Mouse (Mus musculus) cortical plate, adult 2 months (tissue): Measurements from ENCODE around the gene Dennd2a.

Experiments
- CTCF ChIP-seq: fragments of 200-500 bp; IDR thresholded peaks from 2 replicates; pipeline ENCODE4 v1.5.1; 2011; ENCODE audit warnings: mild to moderate bottlenecking, control low read depth, low read length; ENCODE audit not compliant: insufficient read depth; ENCODE audit errors: extremely low read depth
- POLR2A ChIP-seq: fragments of 200-500 bp; IDR thresholded peaks from 2 replicates; pipeline ENCODE4 v1.6.1; 2011; ENCODE audit warnings: mild to moderate bottlenecking, low read length, control low read depth; ENCODE audit not compliant: insufficient read depth; ENCODE audit errors: extremely low read depth

DNA sequence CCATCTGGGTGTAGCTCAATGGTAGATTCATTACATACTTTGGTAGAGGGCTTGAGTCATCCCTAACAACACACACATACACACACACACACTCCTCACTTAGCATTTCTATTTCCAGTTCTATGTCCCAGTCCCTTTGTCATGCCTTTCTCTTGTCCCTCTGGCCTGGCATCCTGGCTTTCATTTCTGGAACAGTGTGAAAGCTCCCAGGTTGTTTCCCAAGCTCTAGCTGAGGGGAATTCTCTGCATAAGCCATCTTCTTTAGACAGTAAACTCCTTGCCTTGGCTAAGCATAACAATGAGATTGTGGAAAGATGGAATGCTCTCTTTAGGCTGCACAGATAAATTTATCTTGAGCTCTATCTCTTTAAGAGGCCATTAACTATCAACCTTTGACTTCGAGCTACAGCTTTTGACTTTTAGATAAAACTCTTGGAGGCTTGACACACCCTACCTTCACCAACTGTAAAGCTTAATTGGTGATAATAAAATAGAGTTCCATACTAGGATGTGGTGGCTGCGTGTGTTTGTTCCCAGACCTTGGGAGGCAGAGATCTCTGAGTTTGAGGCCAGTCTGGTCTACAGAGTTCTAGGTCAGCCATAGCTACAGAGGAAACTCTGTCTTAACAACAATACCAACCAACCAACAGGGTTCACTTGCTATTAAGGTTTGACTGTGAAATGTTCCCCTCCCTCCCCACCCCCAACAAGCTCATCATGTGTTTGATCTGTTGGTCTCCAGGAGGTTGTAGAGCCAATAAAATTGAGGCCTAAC is 123.4 kb downstream of the Dennd2a start:
- TF ChIP-seq CTCF (no peak), POLR2A (no peak)
